Mouse (Mus musculus): ENCODE data around the gene Snap91. TPM values are rescaled to one million over a fixed set of nuclear protein-coding genes. Genes with fewer than 3 reads are reported as not detected.

The Snap91 gene
- polyA plus RNA-seq (2012; rRNA removed) = 0.05 TPM in 1 of 2 replicates, not detected in the other

GRCm38 (mm10) chr9:86880113-86880972, at the start of gene Snap91:
Gene Snap91, minus strand, starts transcription at chr9:86880654.
- no peak for DNase-seq (ENCODE audit: low read depth)

GRCm38 (mm10) chr9:86926519-86926918, 46.1 kb upstream of the Snap91 start:
- no peak for DNase-seq (ENCODE audit: low read depth)

- DNase-seq (ENCODE audit: low read depth) = no peak
Observed at GRCm38 (mm10) chr9:86925688-86926087, 45.2 kb upstream of the Snap91 start.

GRCm38 (mm10) chr9:86922430-86922829, 42.0 kb upstream of the Snap91 start:
- DNase-seq (ENCODE audit: low read depth) = no peak

DNA sequence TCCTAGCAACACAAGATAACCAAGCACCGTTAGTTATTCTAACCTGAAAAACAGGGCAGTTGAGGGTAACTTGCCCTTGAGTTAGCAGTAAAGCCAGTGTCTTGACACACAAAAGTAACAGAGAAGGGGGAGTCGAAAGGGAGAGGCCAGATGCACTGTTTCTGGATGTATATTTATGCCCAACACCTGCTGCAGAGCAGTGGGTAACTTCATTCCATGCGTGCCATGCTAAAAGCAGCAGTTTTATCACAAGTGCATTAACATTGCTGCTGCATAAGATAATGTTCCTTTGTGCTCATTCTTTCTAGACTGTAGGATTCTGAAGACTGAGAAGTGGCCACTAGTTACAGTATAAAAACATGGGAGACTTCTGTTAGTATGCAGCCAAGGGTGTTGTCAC, 36.1 kb upstream of the Snap91 start:
- no peak for DNase-seq (ENCODE audit: low read depth)

- no peak for DNase-seq (ENCODE audit: low read depth)
Observed at GRCm38 (mm10) chr9:86899502-86900199, 19.2 kb upstream of the Snap91 start.

GRCm38 (mm10) chr9:86879216-86880112, 990 bp downstream of the Snap91 start:
- DNase-seq (ENCODE audit: low read depth) = no peak

DNA sequence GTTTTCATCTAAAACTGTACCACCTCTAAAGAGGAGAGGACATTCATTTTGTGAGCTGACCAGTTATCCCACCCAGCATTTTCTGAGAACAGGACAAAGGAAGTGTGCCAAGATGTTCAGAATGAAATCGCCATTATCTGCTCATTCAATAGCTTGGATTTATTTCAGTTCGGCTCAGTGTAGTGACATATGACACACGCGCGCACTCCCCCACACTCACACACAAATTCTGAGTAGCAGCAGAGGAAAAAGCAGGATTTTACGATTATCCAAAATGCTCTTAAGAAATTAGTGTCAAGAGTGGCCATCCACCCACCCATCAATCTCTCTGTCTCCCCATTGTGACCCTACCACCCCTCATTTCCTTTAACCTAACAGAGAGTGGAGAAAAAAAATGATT, 1.7 kb downstream of the Snap91 start:
- no peak for DNase-seq (ENCODE audit: low read depth)

GRCm38 (mm10) chr9:86873681-86874080, 6.8 kb downstream of the Snap91 start:
- DNase-seq (ENCODE audit: low read depth) = no peak

DNA sequence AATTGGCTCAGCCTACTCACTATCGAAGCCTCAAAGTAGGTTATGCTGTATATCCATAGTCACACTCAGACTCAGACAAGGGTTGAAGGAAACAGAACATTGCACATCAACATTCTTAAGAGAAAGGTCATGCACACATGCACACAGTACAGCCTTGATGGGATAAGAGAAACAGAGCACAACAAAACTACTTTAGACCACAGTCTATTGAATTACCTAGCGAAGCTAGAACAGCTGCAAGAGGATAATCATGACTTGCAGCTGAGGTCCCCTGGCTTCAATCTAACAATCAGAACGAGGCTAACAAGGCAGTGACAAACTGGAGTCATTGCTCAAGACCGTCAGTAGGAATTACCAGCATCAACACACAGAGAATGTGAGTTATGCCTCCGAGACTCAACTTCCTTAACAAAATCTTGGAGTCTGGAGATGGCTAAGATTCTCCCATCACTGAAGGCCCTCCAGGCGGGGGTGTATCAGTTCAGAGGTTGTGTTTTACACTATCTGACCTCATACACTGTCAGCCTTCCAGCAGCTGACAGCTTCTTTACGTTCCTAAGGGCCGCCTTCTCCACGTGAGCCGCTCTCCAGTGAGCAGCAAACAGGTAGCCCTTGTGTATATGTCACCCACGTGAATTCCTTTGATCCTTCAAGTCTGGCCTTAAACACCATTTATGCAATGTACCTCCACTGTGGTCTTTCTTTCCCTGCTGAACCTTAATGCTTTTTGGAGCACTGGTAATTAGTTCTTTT, 10.7 kb downstream of the Snap91 start:
- no peak for DNase-seq (ENCODE audit: low read depth)

DNA sequence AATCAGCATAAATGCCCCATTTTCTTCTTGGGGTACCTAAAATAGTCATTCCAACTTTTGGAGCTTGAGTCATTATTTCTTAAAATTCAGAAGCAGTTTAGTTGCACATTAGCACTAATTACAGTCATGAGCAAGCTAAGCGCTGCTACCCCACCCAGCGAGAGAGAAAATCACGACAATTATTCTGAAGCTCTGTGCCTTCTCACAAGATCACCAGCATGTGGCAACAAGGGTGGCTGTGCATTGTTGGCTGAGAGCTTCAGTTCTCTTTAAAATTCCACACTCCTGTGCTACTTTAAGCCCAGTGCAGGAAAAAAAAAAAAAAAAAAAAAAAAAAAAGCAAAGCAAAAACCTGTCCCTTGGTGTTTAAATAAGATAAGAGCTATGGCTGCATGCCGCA, 22.4 kb downstream of the Snap91 start:
- no peak for DNase-seq (ENCODE audit: low read depth)

- no peak for DNase-seq (ENCODE audit: low read depth)
Observed at GRCm38 (mm10) chr9:86857626-86858025, 22.8 kb downstream of the Snap91 start.

DNA sequence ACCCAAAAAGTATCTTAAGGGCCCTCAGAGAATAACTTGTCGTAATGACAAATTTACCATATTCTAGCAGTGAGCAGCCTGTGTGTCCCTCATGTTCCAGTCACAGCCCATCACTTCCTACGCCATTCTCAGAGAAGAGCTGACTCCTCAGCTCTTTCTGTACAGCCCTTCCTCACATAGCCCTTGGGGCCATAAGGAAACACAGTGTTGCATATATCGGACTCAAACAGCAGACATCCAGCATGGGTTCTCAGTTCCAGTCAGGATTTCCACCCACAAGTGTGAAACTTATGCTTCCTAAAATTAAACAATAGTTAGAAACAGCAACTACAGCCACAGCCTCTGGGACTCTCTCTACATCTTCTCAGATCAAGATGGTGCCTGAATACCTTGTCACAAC, 27.6 kb downstream of the Snap91 start:
- DNase-seq (ENCODE audit: low read depth) = no peak

DNA sequence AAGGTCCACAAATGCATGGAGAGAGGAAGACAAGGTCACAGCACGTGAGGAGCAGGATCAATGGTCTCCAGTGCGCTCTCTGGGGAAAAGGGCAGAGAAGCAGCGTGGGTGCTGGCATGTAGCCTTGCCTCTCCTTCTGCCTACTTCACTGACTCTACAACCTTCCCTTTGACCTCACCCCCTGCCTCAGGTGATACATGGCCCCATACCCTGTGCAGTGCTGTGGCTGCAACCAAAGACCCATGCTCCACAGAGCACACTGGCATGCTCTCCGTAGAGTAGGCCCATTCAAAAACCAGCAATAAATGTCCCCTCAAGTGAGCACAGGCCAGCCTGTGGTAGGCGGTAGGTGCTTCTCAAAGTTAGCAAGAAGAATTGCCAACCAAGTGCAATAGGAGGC, 28.8 kb downstream of the Snap91 start:
- no peak for DNase-seq (ENCODE audit: low read depth)

GRCm38 (mm10) chr9:86850452-86851207, 29.8 kb downstream of the Snap91 start:
- no peak for DNase-seq (ENCODE audit: low read depth)

GRCm38 (mm10) chr9:86843747-86844353, 36.6 kb downstream of the Snap91 start:
- DNase-seq (ENCODE audit: low read depth) = no peak

DNA sequence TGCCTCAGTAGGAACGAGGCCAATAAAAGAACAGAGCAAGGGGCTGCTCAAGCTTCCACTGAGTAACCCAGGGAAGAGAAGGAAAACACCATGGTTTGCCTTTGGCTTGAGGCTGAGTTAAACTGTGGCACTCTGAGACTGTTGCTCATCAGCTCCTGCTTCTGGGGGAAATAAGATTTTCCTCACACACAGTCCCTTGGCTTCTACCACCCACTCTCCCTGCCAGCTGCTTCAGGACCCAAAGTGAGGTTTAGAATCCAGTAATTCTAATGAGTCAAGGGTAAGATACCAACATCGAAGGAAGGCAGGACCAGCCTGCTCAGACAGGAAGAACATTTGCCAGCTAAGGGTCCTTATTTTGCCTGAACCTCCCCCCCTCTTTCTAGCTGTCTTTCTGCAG, 50.7 kb downstream of the Snap91 start:
- DNase-seq (ENCODE audit: low read depth) = no peak

GRCm38 (mm10) chr9:86829034-86829433, 51.4 kb downstream of the Snap91 start:
- no peak for DNase-seq (ENCODE audit: low read depth)

DNA sequence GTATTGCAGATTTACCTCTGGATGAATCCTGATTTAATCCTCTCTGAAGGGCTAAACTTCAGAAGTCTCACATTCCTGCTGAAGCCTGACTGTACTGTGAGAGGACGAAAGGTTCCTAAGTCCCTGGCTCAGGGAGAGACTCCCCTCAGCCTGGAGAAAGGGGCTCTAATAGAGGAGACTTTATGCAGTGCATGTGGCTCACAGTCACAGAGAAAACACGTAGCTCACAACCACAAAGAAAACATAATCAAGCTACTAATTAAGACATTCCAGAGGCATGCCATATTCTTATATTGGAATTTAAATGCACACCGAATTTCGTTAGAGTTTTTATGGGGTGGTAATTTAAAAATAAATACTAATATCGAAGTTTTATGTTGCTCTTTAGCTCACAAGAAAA, 61.1 kb downstream of the Snap91 start:
- DNase-seq (ENCODE audit: low read depth) = no peak

DNA sequence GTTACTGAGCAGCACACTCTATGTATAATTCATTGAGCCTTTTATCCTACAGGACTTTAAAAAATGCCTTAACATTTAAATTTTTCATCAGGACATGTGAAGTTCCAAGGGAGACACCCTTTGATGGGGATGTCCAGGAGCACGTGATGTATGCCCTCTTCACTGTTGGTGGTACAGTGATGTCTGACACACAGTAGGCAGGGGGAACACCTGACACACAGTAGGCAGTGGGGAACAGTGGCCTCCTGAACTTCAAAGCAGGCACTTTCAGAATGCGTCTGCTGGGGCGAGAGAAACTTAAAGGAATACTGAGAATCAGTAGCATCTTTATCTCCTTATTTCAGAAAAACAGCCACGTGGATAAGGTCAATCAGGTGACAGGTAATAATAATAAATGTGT, 62.8 kb downstream of the Snap91 start:
- DNase-seq (ENCODE audit: low read depth) = no peak
